Mouse (Mus musculus) intestine, embryonic 14.5 days (tissue): ENCODE results near the gene Ar. TPM values are rescaled to one million over a fixed set of nuclear protein-coding genes. Genes with fewer than 3 reads are reported as not detected.

Experiments
- ATAC-seq: fragments of 200-750 bp; cut with Nextera tagmentation; replicated peaks from 2 replicates; pipeline ENCODE4 v1.8.0; 2017; ENCODE audit warnings: low read depth, moderate number of reproducible peaks, moderate TSS enrichment, moderate library complexity; ENCODE audit not compliant: low FRiP score, low TSS enrichment
- DNase-seq: peaks from one replicate; pipeline ENCODE4 v3.0.0-alpha.2; 2018; ENCODE audit warnings: low spot score
- H3K27ac ChIP-seq: fragments of 300-500 bp; sonication (generic); 2 replicates; pipeline ENCODE4 v1.5.1; 2014; ENCODE audit warnings: low read depth, mild to moderate bottlenecking, control low read depth
- H3K27me3 ChIP-seq: fragments of 300-500 bp; sonication (generic); replicated peaks from 2 replicates; pipeline ENCODE4 v1.6.1; 2014; ENCODE audit warnings: low read length, control low read depth; ENCODE audit not compliant: control insufficient read depth, insufficient read depth
- H3K36me3 ChIP-seq: fragments of 300-500 bp; sonication (generic); 2 replicates; pipeline ENCODE4 v1.6.1; 2014; ENCODE audit warnings: low read length, control low read depth; ENCODE audit not compliant: control insufficient read depth, insufficient read depth
- H3K4me1 ChIP-seq: fragments of 300-500 bp; sonication (generic); replicated peaks from 2 replicates; pipeline ENCODE4 v1.6.1; 2014; ENCODE audit warnings: low read length, control low read depth, mixed read lengths; ENCODE audit not compliant: control insufficient read depth, insufficient read depth
- H3K4me2 ChIP-seq: fragments of 300-500 bp; sonication (generic); 2 replicates; pipeline ENCODE4 v1.6.1; 2014; ENCODE audit warnings: low read length
- H3K4me3 ChIP-seq: fragments of 300-500 bp; sonication (generic); 2 replicates; pipeline ENCODE4 v1.5.1; 2014; ENCODE audit warnings: low read depth, low read length, control low read depth, mixed read lengths
- H3K9ac ChIP-seq: fragments of 300-500 bp; sonication (generic); 2 replicates; pipeline ENCODE4 v1.6.1; 2014; ENCODE audit warnings: mild to moderate bottlenecking, low read length
- H3K9me3 ChIP-seq: fragments of 300-500 bp; sonication (generic); 2 replicates; pipeline ENCODE4 v1.6.1; 2016; ENCODE audit warnings: low read length, control low read depth; ENCODE audit not compliant: control insufficient read depth
- WGBS: fragments of 180-500 bp; shearing (Covaris S2); extraction: QIAGEN DNeasy Blood & Tissue Kit; methylation state at CpG from one replicate; pipeline ENCODE4 v1.1.7; 2014; 5-methylcytosine and 5-hydroxymethylcytosine counted together
- polyA plus RNA-seq: library from polyadenylated mRNA; unstranded; fragments of >200 nt; fragmentation: Nextera tagmentation; extraction: Ambion mirVana; gene quantifications from 2 replicates; pipeline ENCODE4 v1.2.1, GENCODE M21; 2014

The Ar gene
- 0.05 and 0.11 TPM in 2 replicates for polyA plus RNA-seq

DNA sequence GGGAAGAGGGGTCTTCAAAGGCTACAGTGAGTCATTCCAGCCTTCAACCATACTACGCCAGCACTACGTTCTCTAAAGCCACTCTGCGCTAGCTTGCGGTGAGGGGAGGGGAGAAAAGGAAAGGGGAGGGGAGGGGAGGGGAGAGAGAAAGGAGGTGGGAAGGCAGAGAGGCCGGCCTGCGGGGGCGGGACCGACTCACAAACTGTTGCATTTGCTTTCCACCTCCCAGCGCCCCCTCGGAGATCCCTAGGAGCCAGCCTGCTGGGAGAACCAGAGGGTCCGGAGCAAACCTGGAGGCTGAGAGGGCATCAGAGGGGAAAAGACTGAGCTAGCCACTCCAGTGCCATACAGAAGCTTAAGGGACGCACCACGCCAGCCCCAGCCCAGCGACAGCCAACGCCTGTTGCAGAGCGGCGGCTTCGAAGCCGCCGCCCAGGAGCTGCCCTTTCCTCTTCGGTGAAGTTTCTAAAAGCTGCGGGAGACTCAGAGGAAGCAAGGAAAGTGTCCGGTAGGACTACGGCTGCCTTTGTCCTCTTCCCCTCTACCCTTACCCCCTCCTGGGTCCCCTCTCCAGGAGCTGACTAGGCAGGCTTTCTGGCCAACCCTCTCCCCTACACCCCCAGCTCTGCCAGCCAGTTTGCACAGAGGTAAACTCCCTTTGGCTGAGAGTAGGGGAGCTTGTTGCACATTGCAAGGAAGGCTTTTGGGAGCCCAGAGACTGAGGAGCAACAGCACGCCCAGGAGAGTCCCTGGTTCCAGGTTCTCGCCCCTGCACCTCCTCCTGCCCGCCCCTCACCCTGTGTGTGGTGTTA lies at the start of gene Ar:
TSS of gene Ar (plus strand) at position 239 of the 812 bp plus-strand sequence.
- WGBS = 14% methylated on average over 19 of the region's 27 CpGs
- no peaks in the 10 kb centered on the region for H3K4me1 ChIP-seq
- no peak within 1 kb of the TSS for H3K27ac ChIP-seq
- DNase-seq (peak; percentile 52), ATAC-seq (no peak)
- no peak within 1 kb of the TSS for H3K9ac ChIP-seq
- H3K4me3 ChIP-seq = peak within 1 kb of the TSS; percentile 27
- no peaks in the 10 kb centered on the region for H3K36me3 ChIP-seq
- H3K9me3 ChIP-seq = no peaks in the 10 kb centered on the region
- peaks cover 50% of the 10 kb centered on the region for H3K27me3 ChIP-seq
- peak within 1 kb of the TSS; percentile 46 for H3K4me2 ChIP-seq

DNA sequence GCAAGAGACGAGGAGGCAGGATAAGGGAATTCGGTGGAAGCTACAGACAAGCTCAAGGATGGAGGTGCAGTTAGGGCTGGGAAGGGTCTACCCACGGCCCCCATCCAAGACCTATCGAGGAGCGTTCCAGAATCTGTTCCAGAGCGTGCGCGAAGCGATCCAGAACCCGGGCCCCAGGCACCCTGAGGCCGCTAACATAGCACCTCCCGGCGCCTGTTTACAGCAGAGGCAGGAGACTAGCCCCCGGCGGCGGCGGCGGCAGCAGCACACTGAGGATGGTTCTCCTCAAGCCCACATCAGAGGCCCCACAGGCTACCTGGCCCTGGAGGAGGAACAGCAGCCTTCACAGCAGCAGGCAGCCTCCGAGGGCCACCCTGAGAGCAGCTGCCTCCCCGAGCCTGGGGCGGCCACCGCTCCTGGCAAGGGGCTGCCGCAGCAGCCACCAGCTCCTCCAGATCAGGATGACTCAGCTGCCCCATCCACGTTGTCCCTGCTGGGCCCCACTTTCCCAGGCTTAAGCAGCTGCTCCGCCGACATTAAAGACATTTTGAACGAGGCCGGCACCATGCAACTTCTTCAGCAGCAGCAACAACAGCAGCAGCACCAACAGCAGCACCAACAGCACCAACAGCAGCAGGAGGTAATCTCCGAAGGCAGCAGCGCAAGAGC lies 1.3 kb downstream of the Ar start:
- no peak overlapping the region for H3K27ac ChIP-seq
- no peaks in the 10 kb centered on the region for H3K36me3 ChIP-seq
- no peak overlapping the region for H3K9ac ChIP-seq
- peaks cover 55% of the 10 kb centered on the region for H3K27me3 ChIP-seq
- WGBS = 22% methylated on average over 29 of the region's 30 CpGs
- H3K4me3 ChIP-seq = peak overlapping the region; percentile 27
- peak overlapping the region; percentile 46 for H3K4me2 ChIP-seq
- H3K9me3 ChIP-seq = no peaks in the 10 kb centered on the region
- ATAC-seq (no peak), DNase-seq (peak; percentile 56)
- H3K4me1 ChIP-seq = no peaks in the 10 kb centered on the region

DNA sequence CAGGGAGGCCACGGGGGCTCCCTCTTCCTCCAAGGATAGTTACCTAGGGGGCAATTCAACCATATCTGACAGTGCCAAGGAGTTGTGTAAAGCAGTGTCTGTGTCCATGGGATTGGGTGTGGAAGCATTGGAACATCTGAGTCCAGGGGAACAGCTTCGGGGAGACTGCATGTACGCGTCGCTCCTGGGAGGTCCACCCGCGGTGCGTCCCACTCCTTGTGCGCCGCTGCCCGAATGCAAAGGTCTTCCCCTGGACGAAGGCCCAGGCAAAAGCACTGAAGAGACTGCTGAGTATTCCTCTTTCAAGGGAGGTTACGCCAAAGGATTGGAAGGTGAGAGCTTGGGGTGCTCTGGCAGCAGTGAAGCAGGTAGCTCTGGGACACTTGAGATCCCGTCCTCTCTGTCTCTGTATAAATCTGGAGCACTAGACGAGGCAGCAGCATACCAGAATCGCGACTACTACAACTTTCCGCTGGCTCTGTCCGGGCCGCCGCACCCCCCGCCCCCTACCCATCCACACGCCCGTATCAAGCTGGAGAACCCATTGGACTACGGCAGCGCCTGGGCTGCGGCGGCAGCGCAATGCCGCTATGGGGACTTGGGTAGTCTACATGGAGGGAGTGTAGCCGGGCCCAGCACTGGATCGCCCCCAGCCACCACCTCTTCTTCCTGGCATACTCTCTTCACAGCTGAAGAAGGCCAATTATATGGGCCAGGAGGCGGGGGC lies 2.0 kb downstream of the Ar start:
- no peaks in the 10 kb centered on the region for H3K4me1 ChIP-seq
- H3K9ac ChIP-seq = no peak overlapping the region
- peaks cover 55% of the 10 kb centered on the region for H3K27me3 ChIP-seq
- H3K4me2 ChIP-seq = peak overlapping the region; percentile 46
- H3K27ac ChIP-seq = no peak overlapping the region
- H3K9me3 ChIP-seq = no peaks in the 10 kb centered on the region
- H3K36me3 ChIP-seq = no peaks in the 10 kb centered on the region
- 20% methylated on average over 33 of the region's 33 CpGs for WGBS
- H3K4me3 ChIP-seq = peak overlapping the region; percentile 27
- DNase-seq = peak; percentile 50
- no peak for ATAC-seq

DNA sequence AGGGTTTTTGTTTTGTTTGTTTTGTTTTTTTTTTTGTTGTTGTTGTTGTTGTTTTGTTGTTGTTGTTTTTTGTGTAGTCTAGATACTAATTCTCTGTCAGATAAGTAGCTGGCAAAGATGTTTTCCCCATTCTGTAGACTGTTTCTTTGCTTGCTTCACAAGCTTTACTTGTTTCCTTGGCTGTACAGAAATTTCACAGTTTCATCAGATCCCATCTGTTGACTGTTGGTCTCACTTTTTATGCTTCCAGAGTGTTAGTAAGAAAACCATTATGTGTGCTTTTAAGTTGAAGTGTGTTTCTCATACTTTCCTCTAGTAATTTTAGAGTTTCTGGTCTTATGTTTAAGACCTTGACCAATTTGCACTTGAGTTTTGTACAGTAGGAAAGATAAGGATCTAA lies 41.2 kb downstream of the Ar start:
- Histone ChIP-seq H3K4me3 (no peak overlapping the region), H3K27me3 (no peaks in the 10 kb centered on the region), H3K27ac (no peak overlapping the region), H3K9me3 (no peaks in the 10 kb centered on the region), H3K9ac (no peak overlapping the region), H3K4me1 (no peaks in the 10 kb centered on the region), H3K4me2 (no peak overlapping the region), H3K36me3 (no peaks in the 10 kb centered on the region)
- DNase-seq (no peak), ATAC-seq (no peak)

DNA sequence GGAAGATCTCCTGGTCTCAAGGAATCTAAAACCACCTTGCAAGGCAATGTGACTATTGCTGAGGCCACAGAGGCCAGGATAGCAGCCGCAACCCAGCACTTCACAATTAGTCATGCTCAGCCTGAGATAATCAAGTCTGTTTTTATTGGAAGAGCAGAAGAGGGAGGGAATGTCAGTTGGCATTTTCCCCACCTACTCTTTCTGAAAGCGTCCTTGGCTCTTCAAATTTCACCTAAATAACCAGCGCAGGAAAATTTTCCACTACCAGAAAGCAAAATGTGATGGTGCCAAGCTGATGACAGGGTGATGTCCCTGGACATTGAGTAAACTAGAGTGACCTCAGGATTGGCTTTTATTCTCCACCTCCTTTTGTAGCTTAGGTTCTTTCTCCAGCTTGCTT lies 57.2 kb downstream of the Ar start:
- no peak overlapping the region for H3K27ac ChIP-seq
- 62% methylated on average over 3 of the region's 3 CpGs for WGBS
- no peak overlapping the region for H3K4me3 ChIP-seq
- H3K36me3 ChIP-seq = no peaks in the 10 kb centered on the region
- DNase-seq = no peak
- H3K27me3 ChIP-seq = no peaks in the 10 kb centered on the region
- H3K9me3 ChIP-seq = no peaks in the 10 kb centered on the region
- no peak overlapping the region for H3K9ac ChIP-seq
- H3K4me1 ChIP-seq = no peaks in the 10 kb centered on the region
- no peak for ATAC-seq
- H3K4me2 ChIP-seq = no peak overlapping the region

DNA sequence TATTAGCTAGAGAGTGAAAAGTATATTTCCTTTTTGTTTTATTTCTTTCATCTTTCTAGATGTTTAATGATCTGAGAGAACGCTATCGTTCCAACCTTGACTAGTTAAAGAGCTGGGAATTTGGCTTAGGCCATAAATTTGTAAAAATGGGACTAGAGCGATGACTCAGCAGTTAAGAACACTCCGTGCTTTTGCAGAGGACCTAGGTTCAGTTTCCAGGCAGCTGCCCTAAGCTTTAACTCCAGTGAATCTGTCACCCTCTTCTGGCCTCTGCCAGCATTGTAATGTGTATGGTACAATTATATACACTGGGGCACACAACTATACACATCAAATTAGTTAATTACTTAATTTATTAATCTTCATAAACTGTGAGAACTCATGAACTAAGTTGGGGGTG lies 58.6 kb downstream of the Ar start:
- 63% methylated on average over 4 of the region's 4 CpGs for WGBS
- no peak for ATAC-seq
- H3K9ac ChIP-seq = no peak overlapping the region
- no peak overlapping the region for H3K4me2 ChIP-seq
- no peak overlapping the region for H3K27ac ChIP-seq
- H3K27me3 ChIP-seq = no peaks in the 10 kb centered on the region
- H3K4me1 ChIP-seq = no peaks in the 10 kb centered on the region
- H3K4me3 ChIP-seq = no peak overlapping the region
- no peaks in the 10 kb centered on the region for H3K9me3 ChIP-seq
- no peak for DNase-seq
- H3K36me3 ChIP-seq = no peaks in the 10 kb centered on the region

DNA sequence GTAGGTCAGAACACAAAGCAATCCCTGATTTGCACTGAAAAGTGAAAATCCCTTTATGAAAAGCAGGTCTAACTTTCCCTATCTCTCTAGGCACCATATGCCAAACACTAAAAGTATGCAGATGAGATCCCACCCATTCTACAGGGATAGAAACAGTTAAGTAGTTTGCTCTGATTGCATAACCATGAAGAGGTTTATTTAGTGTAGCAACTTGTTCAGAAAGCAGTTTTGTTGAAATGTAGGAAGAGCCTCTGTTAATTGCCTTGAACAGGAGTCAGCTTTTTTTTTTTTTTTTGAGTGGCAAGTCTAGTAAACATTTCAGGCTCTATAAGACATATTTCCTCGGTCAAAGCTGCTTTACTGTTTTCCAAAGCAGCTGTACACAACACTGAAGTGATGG lies 67.5 kb downstream of the Ar start:
- Histone ChIP-seq H3K4me1 (no peaks in the 10 kb centered on the region), H3K36me3 (no peaks in the 10 kb centered on the region), H3K4me3 (no peak overlapping the region), H3K27ac (no peak overlapping the region), H3K4me2 (no peak overlapping the region), H3K9me3 (no peaks in the 10 kb centered on the region), H3K9ac (no peak overlapping the region), H3K27me3 (no peaks in the 10 kb centered on the region)
- DNase-seq (no peak), ATAC-seq (no peak)
- WGBS = 53% methylated on average over 1 of the region's 1 CpGs

DNA sequence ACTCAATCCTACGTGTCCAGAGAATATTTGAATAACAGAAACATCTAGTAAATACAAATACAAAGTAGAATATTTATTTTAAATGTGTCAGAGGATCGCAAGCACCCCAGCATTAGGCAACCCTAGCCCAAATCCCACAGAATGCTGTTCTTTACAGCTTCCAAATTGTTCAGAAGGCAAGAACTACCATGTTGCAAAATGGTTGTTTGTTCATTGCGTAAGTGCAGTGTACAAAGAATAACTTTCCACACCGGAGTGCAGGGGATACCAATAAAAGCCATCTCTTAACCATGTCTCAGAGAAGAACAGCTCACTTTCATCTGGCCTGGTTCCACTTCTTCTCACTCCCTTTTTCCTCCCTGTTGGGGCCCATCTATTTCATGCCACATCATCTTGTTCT lies 90.4 kb downstream of the Ar start:
- Histone ChIP-seq H3K4me1 (no peaks in the 10 kb centered on the region), H3K9me3 (no peaks in the 10 kb centered on the region), H3K4me2 (no peak overlapping the region), H3K9ac (no peak overlapping the region), H3K27ac (no peak overlapping the region), H3K4me3 (no peak overlapping the region), H3K36me3 (no peaks in the 10 kb centered on the region), H3K27me3 (no peaks in the 10 kb centered on the region)
- 88% methylated on average over 4 of the region's 4 CpGs for WGBS
- no peak for DNase-seq
- ATAC-seq = no peak
